Mouse (Mus musculus): ENCODE results near the gene Hist1h2bg.
A peak's percentile ranks its signal among the peaks of the same experiment; 100 is the strongest.
"Not testable (repeated sequence)": the region's sequence is repeated elsewhere in the genome, so short reads cannot be mapped to it uniquely, and the experiment has no call there.

Gene Hist1h2bg

DNA sequence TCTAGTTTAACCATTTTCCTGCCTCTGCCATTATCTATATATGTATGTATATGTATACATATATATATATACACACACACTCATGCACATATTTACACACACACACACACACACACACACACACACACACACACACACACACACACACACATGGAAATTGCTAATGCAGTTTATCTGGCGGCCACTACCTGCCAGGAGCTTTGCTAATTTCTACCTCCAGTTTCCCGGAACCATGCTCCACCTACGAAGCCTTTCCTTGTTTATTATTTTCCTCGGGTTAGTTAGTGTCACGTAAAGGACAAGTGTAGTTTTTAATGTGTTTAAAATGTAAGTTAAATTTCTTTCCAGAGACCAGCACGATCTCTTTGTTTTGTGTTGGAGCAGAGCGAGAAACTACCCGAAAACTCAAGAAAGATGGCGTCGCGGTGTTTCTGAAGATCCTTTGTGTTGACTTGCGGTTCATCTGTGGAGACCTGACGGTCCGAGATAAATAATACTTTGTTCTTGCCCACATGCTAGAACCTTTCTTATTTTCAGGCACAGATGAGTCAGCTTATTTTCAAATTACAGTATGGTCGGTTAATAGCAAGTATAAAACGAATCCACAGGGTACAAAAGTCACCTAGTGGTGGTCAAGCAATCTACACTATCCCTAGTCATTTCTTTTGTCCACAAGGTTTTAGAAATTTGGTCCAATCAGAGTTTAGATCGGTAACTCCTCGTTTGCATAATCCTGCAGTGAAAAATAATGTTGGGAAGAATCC is 8.3 kb upstream of the Hist1h2bg start:
- DNase-seq: peak; percentile 80

DNA sequence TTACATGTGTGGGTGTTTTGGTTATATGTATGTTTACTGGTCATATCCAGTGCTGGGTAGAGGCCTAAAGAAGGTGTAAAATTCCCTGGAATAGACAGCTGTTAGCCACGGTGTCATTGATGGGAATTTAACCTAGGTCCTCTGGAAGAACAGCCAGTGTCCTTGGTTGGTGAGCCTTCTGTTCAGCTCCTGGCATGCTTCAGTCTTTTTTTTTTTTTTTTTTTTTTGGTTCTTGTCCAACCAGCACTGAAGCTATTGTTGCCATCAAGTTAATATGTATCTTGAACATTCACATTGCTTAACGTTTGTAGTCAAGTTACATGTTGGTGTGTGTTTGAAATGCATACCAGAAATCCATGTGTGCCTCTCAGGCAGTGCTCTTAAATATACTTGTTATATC is 6.7 kb upstream of the Hist1h2bg start:
- DNase-seq: no peak

GRCm38 (mm10) chr13:23570261-23571021 is 755 bp upstream of the Hist1h2bg start:
- DNase-seq: peak; percentile 60

DNA sequence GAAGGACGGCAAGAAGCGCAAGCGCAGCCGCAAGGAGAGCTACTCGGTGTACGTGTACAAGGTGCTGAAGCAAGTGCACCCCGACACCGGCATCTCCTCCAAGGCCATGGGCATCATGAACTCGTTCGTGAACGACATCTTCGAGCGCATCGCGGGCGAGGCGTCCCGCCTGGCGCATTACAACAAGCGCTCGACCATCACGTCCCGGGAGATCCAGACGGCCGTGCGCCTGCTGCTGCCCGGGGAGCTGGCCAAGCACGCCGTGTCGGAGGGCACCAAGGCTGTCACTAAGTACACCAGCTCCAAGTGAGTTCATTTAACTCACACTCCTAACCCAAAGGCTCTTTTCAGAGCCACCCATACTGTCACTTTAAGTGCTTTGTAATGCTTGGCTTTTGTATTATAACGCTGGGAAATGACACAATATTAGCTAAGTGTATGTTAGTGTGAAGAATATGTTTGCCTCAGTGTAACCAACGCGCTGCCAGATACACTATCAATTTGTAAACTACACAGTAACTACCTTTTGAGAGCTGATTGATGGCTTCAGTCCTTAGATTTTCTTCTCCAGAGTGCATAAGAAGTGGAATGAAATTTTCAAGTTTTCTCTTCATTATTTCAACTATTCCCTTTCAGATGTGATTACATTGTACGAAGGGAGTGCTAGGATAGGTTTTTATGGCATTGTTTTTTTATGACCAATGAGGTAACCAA is 465 bp downstream of the Hist1h2bg start:
- peak; percentile 56 for DNase-seq

- peak; percentile 47 for DNase-seq
Measured at GRCm38 (mm10) chr13:23572218-23573033, 1.2 kb downstream of the Hist1h2bg start.

GRCm38 (mm10) chr13:23573034-23573897 is 2.1 kb downstream of the Hist1h2bg start:
- DNase-seq: peak; percentile 47

- peak; percentile 98 for DNase-seq
Measured at GRCm38 (mm10) chr13:23573898-23574524, 2.8 kb downstream of the Hist1h2bg start, which contains the start of the genes Hist1h2bf and Hist1h2ad. TSS of gene Hist1h2bf (minus strand) at chr13:23574196. TSS of gene Hist1h2ad (plus strand) at chr13:23574381.

- DNase-seq: not testable (repeated sequence)
Measured at GRCm38 (mm10) chr13:23574546-23575170, 3.5 kb downstream of the Hist1h2bg start.

- peak; percentile 89 for DNase-seq
Measured at GRCm38 (mm10) chr13:23575271-23575851, 4.2 kb downstream of the Hist1h2bg start, which contains the start of gene Hist1h3d. TSS of gene Hist1h3d (plus strand) at chr13:23575763.

DNA sequence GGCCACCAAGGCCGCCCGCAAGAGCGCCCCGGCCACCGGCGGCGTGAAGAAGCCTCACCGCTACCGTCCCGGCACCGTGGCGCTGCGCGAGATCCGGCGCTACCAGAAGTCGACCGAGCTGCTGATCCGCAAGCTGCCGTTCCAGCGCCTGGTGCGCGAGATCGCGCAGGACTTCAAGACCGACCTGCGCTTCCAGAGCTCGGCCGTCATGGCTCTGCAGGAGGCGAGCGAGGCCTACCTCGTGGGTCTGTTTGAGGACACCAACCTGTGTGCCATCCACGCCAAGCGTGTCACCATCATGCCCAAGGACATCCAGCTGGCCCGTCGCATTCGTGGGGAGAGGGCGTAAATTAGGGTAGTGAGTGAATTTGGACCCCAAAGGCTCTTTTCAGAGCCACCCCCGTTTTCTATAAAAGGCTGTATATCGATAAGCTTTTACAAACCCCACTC is 4.7 kb downstream of the Hist1h2bg start:
- peak; percentile 39 for DNase-seq

- DNase-seq: peak; percentile 58
Measured at GRCm38 (mm10) chr13:23576351-23576881, 5.2 kb downstream of the Hist1h2bg start.

DNA sequence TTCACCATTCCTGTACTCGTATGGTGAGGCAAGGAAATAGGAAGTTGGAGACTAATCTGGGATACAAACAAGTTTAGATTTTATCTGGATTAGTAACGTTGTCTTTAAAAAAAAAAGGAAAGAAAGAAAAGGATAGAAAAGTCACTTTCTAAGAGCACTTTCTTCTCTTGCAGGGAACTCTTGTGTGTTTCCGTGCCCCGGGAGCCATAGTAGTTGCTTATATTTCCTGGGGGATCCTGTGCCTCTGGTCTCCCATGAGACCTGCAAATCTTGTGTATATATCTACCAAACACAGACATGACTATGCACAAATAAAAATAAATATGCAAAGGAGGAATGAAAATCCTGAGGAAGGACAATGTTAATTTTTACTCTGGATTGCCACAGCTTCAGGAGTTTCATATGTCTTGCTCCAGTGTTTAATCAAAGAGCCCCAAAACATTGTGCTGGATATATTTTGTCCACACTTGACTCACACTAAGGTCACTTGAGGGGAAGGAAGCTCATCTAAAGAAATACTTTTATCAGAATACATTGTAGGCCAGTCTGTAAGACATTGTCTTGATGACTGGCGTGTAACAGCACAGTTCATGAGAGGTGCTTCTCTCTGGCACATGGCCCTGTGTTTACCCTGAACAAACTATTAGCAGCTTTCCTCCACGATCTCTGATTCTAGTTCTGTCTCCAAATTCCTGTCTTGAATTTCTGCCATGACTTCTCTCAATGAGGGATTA is 5.9 kb downstream of the Hist1h2bg start:
- peak; percentile 42 for DNase-seq

DNA sequence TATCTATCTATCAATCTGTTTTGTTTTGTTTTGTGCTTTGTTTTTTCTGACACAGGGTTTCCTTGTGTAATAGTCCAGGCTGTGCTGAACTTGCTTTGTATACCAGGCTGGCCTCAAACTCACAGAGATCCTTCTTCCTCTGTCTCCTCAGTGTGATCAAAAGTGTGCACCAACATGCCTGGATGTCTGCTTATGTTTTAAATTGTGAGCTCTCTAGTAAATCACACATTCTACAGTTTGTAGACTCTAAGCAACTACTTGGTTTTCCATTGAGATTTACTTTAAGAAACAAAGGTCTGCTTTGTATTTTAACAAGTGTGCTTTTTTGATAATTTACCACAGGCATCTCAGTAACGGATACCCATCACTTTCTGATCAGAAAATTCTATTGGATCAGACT is 6.6 kb downstream of the Hist1h2bg start:
- no peak for DNase-seq

DNA sequence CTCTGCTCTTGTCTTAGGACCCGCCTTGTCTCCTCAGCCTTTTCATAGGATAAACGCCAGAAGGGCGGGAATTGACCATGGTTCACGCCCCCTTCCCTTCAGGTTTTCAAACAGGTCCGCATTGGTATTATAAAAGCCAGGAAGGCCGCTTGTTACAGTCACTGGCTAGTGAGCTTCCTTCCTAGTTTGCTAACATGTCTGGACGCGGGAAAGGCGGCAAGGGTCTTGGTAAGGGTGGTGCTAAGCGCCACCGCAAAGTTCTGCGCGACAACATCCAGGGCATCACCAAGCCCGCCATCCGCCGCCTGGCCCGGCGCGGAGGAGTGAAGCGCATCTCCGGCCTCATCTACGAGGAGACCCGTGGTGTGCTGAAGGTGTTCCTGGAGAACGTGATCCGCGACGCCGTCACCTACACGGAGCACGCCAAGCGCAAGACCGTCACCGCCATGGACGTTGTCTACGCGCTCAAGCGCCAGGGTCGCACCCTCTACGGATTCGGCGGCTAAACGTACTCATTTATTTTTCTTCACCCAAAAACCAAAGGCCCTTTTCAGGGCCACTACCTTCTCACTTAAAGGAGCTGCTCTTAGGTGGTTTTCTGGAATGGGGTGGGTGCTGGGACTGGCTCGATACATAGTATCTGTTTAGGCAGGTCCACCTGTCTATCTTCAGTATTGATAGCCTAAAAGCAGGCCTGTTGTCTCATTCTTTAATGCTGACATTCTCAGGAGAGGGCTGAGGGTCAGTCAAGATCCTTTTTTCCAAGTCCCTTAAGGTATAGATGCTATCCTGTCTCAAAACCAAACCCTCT is 10.4 kb downstream of the Hist1h2bg start, which contains the start of gene Hist1h4d:
TSS of gene Hist1h4d (plus strand) at position 191 of the 811 bp plus-strand sequence.
- DNase-seq: peak; percentile 96

GRCm38 (mm10) chr13:23582219-23583056 is 11.2 kb downstream of the Hist1h2bg start:
- DNase-seq: peak; percentile 46

DNA sequence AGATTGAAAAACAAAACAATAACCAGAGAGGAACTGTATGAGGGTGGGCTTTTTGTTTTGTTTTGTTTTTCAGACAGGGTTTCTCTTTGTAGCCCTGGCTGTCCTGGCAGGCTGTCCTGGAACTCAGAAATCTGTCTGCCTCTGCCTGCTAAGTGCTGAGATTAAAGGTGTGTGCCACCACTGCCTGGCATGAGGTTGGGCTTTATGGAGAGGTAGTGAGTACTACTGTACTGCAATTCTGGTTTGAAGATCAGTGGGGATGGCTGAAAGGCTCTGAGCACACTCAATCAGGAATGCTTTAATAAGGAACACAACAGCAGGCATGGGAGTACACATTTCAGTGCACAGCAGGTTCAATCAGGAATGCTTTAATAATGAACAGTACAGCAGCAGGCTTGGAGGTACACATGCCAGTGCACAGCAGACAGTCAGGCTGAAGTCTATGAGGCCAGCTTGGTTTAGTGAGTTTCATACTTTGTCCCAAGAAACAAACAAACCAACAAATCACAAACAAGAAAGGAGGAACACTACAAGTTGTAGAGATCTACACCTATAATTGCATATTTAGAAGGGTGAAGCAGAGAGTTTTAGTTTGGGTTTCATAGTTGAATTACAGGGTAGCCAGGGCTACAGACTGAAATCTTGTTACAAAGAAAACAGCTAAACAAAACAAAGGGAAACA is 12.3 kb downstream of the Hist1h2bg start:
- DNase-seq: no peak
